Mouse (Mus musculus) heart, postnatal 0 days (tissue): Measurements from ENCODE around the gene Aldh1a2.

Source experiments
- CTCF ChIP-seq: IDR thresholded peaks from 2 replicates; pipeline ENCODE4 v1.5.1; 2016; ENCODE audit warnings: antibody characterized with exemption, control low read depth, low read depth
- EP300 ChIP-seq: IDR thresholded peaks from 2 replicates; pipeline ENCODE4 v1.6.1; 2016; ENCODE audit warnings: antibody characterized with exemption, low read depth

- no peak for TF ChIP-seq EP300
- TF ChIP-seq CTCF = no peak
These were observed 47.1 kb upstream of the Aldh1a2 start, which contains the start of gene Aqp9 for GRCm38 (mm10) chr9:71168511-71168910.
